Mouse (Mus musculus) natural killer cell, adult 2 months (primary cell): ENCODE results near the gene Tmem265.
A peak's percentile ranks its signal among the peaks of the same experiment; 100 is the strongest.

Experiments
- DNase-seq, 2 experiments: peaks; one replicate each; pipeline ENCODE4 v3.0.0; 2022; ENCODE audit warnings: low spot score in 2 of 2

The Tmem265 gene

GRCm38 (mm10) chr7:127561340-127561858 lies at the start of gene Tmem265:
Gene Tmem265 (plus strand): TSS chr7:127561390.
- DNase-seq, result no peak

GRCm38 (mm10) chr7:127511808-127512230 lies 49.4 kb upstream of the Tmem265 start, which contains the start of gene Srcap:
Gene Srcap (plus strand): TSS chr7:127511983.
- peak; percentile 96 to 97 for DNase-seq

DNA sequence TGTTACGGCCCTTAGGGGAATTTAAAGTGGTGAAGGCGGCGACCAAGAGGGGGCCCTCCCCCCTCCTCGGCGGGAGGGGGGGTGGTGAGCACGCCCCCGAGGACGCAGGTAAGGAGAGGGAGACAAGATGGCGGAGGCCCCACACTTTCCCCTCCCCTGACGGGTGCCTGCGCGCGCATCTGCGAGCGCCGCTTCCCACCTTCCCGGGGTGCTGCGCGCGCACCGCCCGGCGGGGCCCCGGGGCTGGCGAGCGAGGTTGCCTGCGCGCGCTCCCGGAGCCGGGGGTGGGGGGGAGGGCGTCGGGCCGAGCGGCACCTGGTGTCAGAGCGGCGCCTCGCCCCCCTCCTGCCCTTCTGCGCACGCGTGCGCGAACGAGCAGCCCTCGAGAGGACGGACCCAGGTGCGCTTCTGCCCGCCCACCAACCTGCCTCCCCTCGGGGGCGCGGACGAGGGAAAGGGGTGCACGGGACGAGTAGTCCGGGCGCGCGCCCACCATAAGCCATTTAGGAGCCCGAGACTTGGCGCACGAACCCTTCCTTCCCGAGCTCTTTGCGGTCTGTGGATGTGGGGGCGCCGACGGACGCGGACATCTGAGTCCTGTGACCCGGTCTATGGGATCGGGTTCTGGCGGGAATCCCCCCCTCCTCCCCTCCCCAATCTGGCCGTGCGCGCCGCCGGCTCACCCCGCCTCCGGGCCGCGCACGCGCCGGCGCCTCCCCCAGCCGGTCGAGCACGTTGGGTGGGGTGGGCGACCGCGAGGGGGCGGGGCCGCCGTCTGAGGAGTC lies 48.8 kb upstream of the Tmem265 start:
- peak; percentile 90 to 93 for DNase-seq

- peak in 1 of 2 experiments; percentile 45 for DNase-seq
Measured at GRCm38 (mm10) chr7:127513016-127513390, 48.2 kb upstream of the Tmem265 start.

DNA sequence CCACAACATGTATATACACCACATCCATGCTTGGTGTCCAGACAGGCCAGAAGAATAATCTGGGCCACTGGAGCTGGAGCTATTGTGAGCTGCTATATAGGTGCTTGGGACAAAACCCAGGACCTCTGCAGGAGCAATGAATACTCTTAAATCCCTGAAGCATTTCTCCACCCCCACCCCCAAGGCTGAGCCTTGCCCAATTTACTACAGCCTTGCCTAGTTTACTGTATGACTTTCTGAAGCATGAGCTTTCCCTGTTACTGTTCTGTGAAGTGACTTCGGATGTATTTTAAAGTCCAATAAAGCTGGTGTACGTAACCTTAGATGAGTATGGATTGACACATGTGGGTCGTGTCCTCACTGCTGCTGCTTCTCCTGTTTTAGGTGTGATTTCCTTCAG lies 47.4 kb upstream of the Tmem265 start:
- no peak for DNase-seq

GRCm38 (mm10) chr7:127515846-127516245 lies 45.3 kb upstream of the Tmem265 start:
- no peak for DNase-seq

DNA sequence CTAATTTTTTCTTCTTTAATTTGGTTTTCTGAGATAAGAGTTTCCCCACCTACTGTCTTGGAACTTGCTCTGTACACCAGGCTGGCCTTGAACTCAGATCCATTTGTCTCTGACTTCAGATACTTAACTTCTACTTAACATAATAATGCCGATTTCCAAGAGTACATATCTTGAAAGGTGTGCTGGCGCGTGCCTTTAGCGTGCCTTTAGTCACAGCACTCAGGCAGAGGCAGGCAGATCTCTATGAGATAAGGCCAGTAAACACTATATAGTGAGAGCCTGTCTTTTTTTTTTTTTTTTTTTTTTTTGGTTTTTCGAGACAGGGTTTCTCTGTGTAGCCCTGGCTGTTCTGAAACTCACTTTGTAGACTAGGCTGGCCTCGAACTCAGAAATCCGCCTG lies 44.8 kb upstream of the Tmem265 start:
- DNase-seq, result no peak

DNA sequence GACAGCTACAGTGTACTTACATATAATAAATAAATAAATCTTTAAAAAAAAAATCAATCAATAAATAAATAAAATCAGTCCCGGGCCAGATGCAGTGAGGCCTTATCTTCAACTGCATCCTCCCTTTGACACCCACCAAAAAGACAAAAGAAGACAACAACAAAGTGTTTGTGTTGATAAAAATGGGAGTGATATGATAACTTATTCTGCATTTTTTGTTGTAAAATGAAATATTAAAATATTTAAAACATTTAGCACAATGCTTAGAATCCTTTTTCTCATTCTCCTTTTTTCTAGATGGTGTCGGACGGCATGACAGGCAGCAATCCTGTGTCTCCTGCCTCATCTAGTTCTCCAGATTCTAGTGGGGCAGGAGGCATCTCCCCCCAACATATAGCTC lies 41.9 kb upstream of the Tmem265 start, which contains the start of gene Gm42715:
Gm42715 (plus strand) TSS at position 301 of the 400 bp plus-strand sequence.
- no peak for DNase-seq

DNA sequence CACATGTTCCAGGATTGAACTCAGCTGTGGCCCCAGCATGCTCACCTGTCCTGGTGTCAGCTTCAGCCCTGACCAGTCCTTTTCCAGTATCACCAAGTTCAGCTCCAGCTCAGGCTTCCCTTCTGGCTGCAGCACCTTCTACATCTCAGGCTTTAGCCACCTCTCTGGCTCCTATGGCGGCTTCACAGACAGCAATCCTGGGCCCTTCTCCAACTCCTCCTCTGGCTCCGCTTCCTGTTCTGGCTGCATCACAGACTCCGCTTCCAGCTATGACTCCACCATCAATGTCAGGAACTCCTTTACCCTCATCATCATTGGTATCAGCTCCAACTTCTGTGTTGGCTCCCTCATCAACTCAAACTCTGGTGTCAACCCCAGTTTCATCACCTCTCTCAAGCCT lies 19.5 kb upstream of the Tmem265 start:
- DNase-seq, result no peak

DNA sequence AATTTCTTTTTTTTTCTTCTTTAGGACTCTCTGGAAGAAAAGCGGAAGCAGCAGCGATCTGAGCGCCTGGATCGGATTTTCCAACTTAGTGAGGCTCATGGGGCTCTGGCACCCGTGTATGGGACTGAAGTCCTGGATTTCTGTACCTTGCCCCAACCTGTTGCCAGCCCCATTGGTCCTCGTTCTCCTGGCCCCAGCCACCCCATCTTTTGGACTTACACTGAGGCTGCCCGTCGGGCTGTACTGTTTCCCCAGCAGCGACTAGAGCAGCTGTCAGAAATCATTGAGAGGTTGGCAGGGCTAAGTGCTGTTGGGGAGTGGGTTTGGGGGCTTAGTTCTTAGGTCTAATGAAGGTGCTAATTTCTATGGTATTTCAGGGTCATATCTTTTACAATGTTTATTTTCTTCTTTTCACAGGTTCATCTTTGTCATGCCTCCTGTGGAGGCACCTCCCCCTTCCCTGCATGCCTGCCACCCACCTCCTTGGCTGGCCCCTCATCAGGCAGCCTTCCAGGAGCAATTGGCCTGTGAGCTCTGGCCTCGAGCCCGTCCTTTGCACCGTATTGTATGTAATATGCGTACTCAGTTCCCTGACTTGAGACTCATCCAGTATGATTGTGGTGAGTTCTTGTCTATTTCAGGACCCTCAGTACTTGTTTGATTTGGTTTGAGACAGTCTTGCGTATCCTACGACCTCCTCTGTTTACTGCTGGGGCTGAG lies 11.9 kb upstream of the Tmem265 start:
- DNase-seq, result no peak

DNA sequence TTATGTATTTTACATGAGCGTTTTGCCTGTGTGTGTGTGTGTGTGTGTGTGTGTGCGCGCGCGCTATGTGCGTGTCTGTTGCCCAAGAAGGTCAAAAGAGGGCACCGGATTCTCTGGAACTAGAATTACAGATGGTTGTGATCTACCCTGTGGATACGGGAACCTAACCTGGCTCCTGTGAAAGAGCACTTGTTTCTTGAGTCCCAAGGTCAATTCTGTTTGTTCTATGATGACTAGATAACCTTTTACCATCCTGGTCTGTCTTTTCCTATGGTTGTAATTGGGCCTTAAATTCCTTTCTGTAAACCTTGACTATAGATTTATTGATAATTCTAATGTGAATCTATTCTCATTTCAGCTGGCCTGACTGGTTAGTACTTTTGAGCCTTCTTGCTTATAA lies 9.6 kb upstream of the Tmem265 start:
- no peak for DNase-seq

GRCm38 (mm10) chr7:127560580-127560979 lies 610 bp upstream of the Tmem265 start:
- no peak for DNase-seq

DNA sequence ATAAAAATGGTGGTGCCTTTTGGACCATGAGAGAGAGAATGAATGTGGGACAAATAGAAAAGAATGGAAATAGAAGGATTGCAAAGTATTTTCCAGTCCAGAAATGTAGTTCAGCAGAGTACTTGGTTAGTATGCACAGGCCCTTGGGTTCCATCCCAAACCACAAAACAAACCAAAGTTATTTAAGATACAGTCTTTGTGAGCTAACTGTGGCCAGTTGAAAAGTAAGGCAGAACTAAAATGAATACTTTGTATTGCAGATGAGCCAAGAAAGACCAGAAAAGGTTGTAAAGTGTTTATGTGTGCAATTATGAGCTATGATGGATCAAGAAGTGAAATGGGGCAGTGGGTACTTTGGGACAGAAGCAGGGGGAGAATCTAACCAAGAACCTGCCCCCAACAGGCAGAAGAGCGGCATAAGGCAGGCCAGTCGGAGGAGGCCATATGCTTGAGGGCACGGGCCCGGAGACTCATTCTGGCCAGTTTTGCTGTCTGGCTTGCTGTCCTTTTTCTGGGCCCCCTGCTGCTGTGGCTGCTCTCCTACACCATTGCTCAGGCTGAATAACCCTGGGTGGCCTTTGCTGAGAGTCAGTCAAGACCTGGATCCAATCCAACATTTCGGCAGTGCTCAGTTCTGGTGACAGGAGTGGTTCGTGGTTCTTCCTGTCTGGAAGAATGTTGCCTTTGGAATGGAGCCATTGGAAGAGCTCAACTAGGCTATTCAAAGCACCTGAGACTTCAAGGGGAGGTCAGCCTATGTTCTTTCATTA lies 3.4 kb downstream of the Tmem265 start:
- no peak for DNase-seq

GRCm38 (mm10) chr7:127572895-127573471 lies 11.8 kb downstream of the Tmem265 start, which contains the start of gene Phkg2:
Gene Phkg2 (plus strand): TSS chr7:127573340.
- DNase-seq, result peak; percentile 93

GRCm38 (mm10) chr7:127573503-127574008 lies 12.4 kb downstream of the Tmem265 start:
- no peak for DNase-seq

GRCm38 (mm10) chr7:127574115-127574514 lies 12.9 kb downstream of the Tmem265 start:
- DNase-seq, result no peak

DNA sequence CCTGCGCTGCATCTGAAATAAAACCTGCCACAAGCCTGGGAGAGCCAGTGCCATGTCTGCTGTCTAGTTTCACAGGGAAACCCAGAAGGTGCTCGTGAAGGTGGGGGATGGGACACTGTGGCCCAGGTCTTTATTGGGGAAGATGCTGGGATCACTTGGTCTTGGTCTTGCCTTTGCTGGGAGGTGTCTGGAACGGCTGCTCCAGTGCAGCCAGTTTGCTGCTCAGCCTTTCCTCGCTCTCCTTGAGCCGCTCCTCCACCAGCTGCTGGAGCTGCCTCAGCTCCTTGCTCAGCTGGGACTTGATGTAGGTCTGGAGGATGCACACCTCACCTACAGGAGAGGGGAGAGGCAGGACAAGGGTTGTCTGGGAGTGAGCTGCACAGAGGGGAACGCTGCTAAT lies 22.1 kb downstream of the Tmem265 start:
- no peak for DNase-seq

DNA sequence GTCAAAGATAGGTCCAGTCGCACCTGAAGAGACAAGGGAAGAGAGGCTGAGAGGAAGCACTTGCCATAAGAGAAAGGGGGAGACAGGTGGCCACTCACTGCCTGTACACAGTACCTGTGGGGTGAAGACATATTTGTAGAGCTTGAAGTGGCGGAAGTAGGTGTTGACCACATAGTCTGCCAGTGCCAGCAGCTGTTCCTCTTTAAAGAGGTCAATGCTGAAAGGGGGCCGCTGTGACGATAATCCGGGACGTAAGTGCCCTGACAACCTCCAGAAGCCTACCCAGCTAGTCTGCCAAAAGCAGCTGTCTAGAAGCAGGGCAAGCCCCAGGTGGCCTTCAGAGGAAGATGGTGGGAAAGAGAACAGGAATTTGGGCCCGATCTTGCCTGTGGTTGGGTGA lies 23.8 kb downstream of the Tmem265 start:
- DNase-seq, result peak; percentile 28 to 48

- no peak for DNase-seq
Measured at GRCm38 (mm10) chr7:127586149-127586548, 25.0 kb downstream of the Tmem265 start.

DNA sequence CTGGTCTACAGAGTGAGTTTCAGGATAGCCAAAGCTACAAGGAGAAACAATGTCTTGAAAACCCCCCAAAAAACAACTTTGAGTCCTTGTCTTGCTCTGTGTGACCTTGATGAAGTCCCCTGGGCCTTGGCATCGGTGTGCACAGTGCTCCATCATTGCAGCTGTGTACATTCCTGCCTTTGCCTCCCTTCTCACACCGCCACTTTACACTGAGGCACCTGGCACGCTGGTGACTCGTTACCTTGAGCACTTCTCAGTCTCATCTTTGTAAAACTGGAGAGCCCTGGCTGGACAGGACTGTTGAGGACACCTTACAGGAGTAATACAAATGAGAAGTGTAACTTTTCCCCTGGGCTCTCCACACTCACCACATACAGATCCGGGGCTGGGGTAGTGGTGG lies 26.0 kb downstream of the Tmem265 start:
- no peak for DNase-seq
